8 mouse cellular contexts compared by ENCODE assay signal in genomic region chr7:80832191-80832590, GRCm38 (mm10). TPM values are rescaled to one million over a fixed set of nuclear protein-coding genes. Genes with fewer than 3 reads are reported as not detected.
DNase-seq lines count a peak whose midpoint lies in the region.

No protein-coding gene starts in this region.

- DNase-seq in adrenal gland, postnatal 14 days, result peak; percentile 48
- DNase-seq in adrenal gland, adult 8-10 months, result no peak
- DNase-seq in B cell, adult 2 months, result peak; percentile 60 to 67
- peak; percentile 37 to 61 for DNase-seq in heart, postnatal 36 days
- no peak for DNase-seq in urinary bladder, adult 2 months (ENCODE audit: low spot score)
- no peak for DNase-seq in ovary, postnatal 10 days (ENCODE audit: low spot score)
- no peak for DNase-seq in right cerebral cortex, postnatal 36 days (ENCODE audit: low spot score in 2 of 2)

- no peak overlapping the region for H3K4me3 ChIP-seq in macrophage (ENCODE audit: inconsistent target)

- intact Hi-C loops in heart, postnatal 36 days (cut with DNase I), result no loop called here

- no peaks in the 10 kb centered on the region for H3K36me3 ChIP-seq in macrophage (ENCODE audit: inconsistent target)

- 0% methylated on average over 4 of the region's 4 CpGs for WGBS in macrophage (ENCODE audit: missing documents)

- peak overlapping the region; percentile 80 for H3K27ac ChIP-seq in macrophage

- no peaks in the 10 kb centered on the region for H3K79me2 ChIP-seq in macrophage (ENCODE audit: inconsistent target)

RNA-seq across cellular contexts. Expression of gene Iqgap1, which starts 6.4 kb away (rescaled TPM):
- total RNA-seq in adrenal gland, postnatal 14 days (2021), result 70.0 and 95.3 TPM in 2 replicates
- total RNA-seq in adrenal gland, adult 8-10 months (2022), result 100 to 1,000 TPM in 2 of 4 experiments, 10 to 100 TPM in 2; 82.6 to 138 (median 109) TPM
- 10 to 100 TPM; 40.5 to 43.2 TPM for total RNA-seq in heart, postnatal 36 days (2021)
- 1,000 to 10,000 TPM in 19 of 26 experiments, 100 to 1,000 TPM in 7; 688 to 3,418 (median 1,422) TPM for total RNA-seq in macrophage (2018; cell fraction: chromatin; rRNA removed)
- total RNA-seq in macrophage (2018; cell fraction: cytosol; rRNA removed), result 100 to 1,000 TPM; 187 to 587 (median 339) TPM
- total RNA-seq in macrophage (2018; cell fraction: nucleus; rRNA removed), result 1,000 to 10,000 TPM in 10 of 26 experiments, 100 to 1,000 TPM in 16; 382 to 1,913 (median 872) TPM
- polyA plus RNA-seq in macrophage (2018), result 294 to 476 TPM (median 316 TPM) in 3 replicates
- 51.7 and 64.7 TPM in 2 replicates for polyA plus RNA-seq in urinary bladder, adult 2 months (2012; rRNA removed)

RNA-seq across cellular contexts. Expression of gene Zscan2, which starts 28.5 kb away (rescaled TPM):
- total RNA-seq in adrenal gland, postnatal 14 days (2021), result 4.9 and 8.3 TPM in 2 replicates
- total RNA-seq in adrenal gland, adult 8-10 months (2022), result 10 to 100 TPM in 2 of 4 experiments, 1 to 10 TPM in 2; 6.3 to 10.4 (median 9.7) TPM
- 1 to 10 TPM; 5.5 to 5.7 TPM for total RNA-seq in heart, postnatal 36 days (2021)
- total RNA-seq in macrophage (2018; cell fraction: chromatin; rRNA removed), result 10 to 100 TPM in 9 of 26 experiments, 1 to 10 TPM in 16, under 1 TPM in 1; 0.81 to 20.7 (median 8.2) TPM
- 1 to 10 TPM in 18 of 26 experiments, under 1 TPM in 8; 0.28 to 5.3 (median 2.3) TPM for total RNA-seq in macrophage (2018; cell fraction: cytosol; rRNA removed)
- total RNA-seq in macrophage (2018; cell fraction: nucleus; rRNA removed), result 10 to 100 TPM in 1 of 26 experiments, 1 to 10 TPM in 23, under 1 TPM in 2; 0.61 to 15.0 (median 3.5) TPM
- 1.9 to 4.8 TPM (median 2.1 TPM) in 3 replicates for polyA plus RNA-seq in macrophage (2018)
- polyA plus RNA-seq in urinary bladder, adult 2 months (2012; rRNA removed), result 6.7 and 7.5 TPM in 2 replicates

Comparison
In these comparisons a context has a peak if more than half of its experiments do, and no peak if none do; other contexts are left out.
1. DNase-seq: peak in adrenal gland, postnatal 14 days (single experiment), B cell, adult 2 months (2 of 2) and heart, postnatal 36 days (2 of 2); none in adrenal gland, adult 8-10 months (single experiment), urinary bladder, adult 2 months (single experiment), ovary, postnatal 10 days (single experiment) and right cerebral cortex, postnatal 36 days (0 of 2).